Mouse (Mus musculus): Measurements from ENCODE around the gene Ppp1r2. TPM values are rescaled to one million over a fixed set of nuclear protein-coding genes. Genes with fewer than 3 reads are reported as not detected.

The Ppp1r2 gene
- total RNA-seq, 2 experiments from 2014 or later, result 97.4 to 101 TPM

Small RNAs within 50 kb of the gene (microRNA-seq; reads per million reads assigned to microRNA genes)
- gene Gm27415, result 0 reads per million in 2 experiments

Other genes with a start within 250 kb of the Ppp1r2 start
- 10 to 100 TPM; 13.0 to 13.7 TPM for gene Xxylt1, start 193.8 kb downstream of the Ppp1r2 start, total RNA-seq (2021)
- 10 to 100 TPM; 27.4 to 29.3 TPM for gene Acap2, start 74.0 kb downstream of the Ppp1r2 start, total RNA-seq (2021)
- gene Apod, start 39.5 kb upstream of the Ppp1r2 start, total RNA-seq (2021), result 1 to 10 TPM; 2.1 to 3.0 TPM
- 1 to 10 TPM in 1 of 2 experiments, under 1 TPM in 1; 0.41 to 2.6 TPM for gene Bdh1, start 147.0 kb upstream of the Ppp1r2 start, total RNA-seq (2021)

Measured in heart, postnatal 14 days (tissue).